ENCODE assay signal across 11 mouse cellular contexts in the genomic region with DNA sequence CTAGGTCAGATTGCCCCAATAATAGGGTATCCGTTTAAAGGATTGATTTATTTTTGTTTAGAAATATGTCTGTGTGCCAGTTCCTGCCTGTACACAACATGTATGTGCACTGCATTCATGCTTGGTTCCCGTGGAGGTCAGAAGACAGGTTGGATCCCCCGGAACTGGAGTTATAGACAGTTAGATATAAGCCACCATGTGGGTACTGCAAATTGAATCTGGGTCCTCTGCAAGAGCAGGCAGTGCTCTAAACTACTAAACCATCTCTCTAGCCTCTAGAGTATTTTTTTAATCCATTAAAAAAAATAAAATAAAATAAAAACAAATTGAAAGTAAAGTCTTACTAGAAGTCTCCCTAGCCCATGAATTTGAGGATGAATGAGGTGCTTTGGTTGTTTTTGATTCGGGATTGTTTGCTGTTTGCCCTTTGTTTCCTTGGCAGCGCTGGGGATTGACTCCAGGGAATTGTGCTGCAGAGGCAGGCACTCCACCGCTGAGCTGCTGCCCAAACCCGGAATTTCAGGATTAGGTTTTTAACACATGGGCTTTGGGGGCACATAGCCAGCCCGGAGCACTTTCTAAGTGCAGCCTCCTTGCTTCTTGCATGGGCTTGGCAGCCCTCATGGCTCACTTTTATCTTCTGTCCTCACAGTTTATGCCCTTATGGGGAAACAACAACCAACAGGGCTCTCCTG.
A peak's percentile ranks its signal among the peaks of the same experiment; 100 is the strongest.
DNase-seq lines count a peak whose midpoint lies in the region; ATAC-seq lines count a peak whose summit lies in the region.
"Had no signal": no experiment of that assay in that cellular context is flagged by ENCODE, and none has a peak within 500 bp of the region (broad histone marks: within the 10 kb centered on the region; RNA-seq: fewer than 3 reads in every experiment).

No protein-coding gene starts in this region.

- peak; percentile 42 for DNase-seq in adrenal gland, postnatal 14 days
- DNase-seq in adrenal gland, adult 8-10 months: no peak
- DNase-seq in kidney, adult 9 months: peak; percentile 56
- no peak for DNase-seq in kidney, adult 8-10 months
- peak; percentile 58 for DNase-seq in heart, postnatal 4 days
- no peak for DNase-seq in lung, adult 18-20 months
- DNase-seq in cerebellum, adult 8-10 months: no peak
- DNase-seq: cerebellum, postnatal 14 days; thymus, postnatal 25 days had no signal

- no peaks in the 10 kb centered on the region for H3K9me3 ChIP-seq in neural tube, embryonic 14.5 days (ENCODE audit: control insufficient read depth, low read length)
- H3K9me3 ChIP-seq: limb, embryonic 13.5 days had no signal

- peak; percentile 23; the same call in 1 of the 2 replicates for ATAC-seq in neural tube, embryonic 14.5 days (ENCODE audit: low read depth)

- H3K4me3 ChIP-seq in neural tube, embryonic 14.5 days (ENCODE audit: low read depth, low read length): no peak overlapping the region
- H3K4me3 ChIP-seq: limb, embryonic 13.5 days had no signal

- no peaks in the 10 kb centered on the region for H3K36me3 ChIP-seq in neural tube, embryonic 14.5 days (ENCODE audit: control insufficient read depth, insufficient read depth, low read length)
- H3K36me3 ChIP-seq: limb, embryonic 13.5 days had no signal

- peaks cover 9% of the 10 kb centered on the region; the same call in 1 of the 2 replicates for H3K4me1 ChIP-seq in neural tube, embryonic 14.5 days (ENCODE audit: control insufficient read depth, insufficient read depth, low read length)

- H3K9ac ChIP-seq in neural tube, embryonic 14.5 days (replicated peaks; ENCODE audit: low read depth, low read length): no peak overlapping the region
- H3K9ac ChIP-seq: limb, embryonic 13.5 days had no signal

- no peaks in the 10 kb centered on the region for H3K27me3 ChIP-seq in neural tube, embryonic 14.5 days (ENCODE audit: control insufficient read depth, insufficient read depth, low read length)
- H3K27me3 ChIP-seq: limb, embryonic 13.5 days had no signal

- H3K27ac ChIP-seq in neural tube, embryonic 14.5 days (ENCODE audit: low read depth, low read length): 0 out of 2 replicates have a peak overlapping the region, but pooled peaks have one; percentile 12
- H3K27ac ChIP-seq: limb, embryonic 13.5 days had no signal

- 22% methylated on average over 8 of the region's 8 CpGs for WGBS in neural tube, embryonic 14.5 days

- no peak overlapping the region for H3K4me2 ChIP-seq in neural tube, embryonic 14.5 days (ENCODE audit: low read depth, low read length)
- H3K4me2 ChIP-seq: limb, embryonic 13.5 days had no signal

Comparison
In these comparisons a context has a peak if more than half of its experiments do, and no peak if none do; other contexts are left out.
1. DNase-seq: peak in adrenal gland, postnatal 14 days (single experiment), kidney, adult 9 months (single experiment) and heart, postnatal 4 days (single experiment); none in adrenal gland, adult 8-10 months (single experiment), kidney, adult 8-10 months (0 of 2), lung, adult 18-20 months (0 of 2) and cerebellum, adult 8-10 months (single experiment).